23 mouse cellular contexts compared by ENCODE assay signal in the genomic region with DNA sequence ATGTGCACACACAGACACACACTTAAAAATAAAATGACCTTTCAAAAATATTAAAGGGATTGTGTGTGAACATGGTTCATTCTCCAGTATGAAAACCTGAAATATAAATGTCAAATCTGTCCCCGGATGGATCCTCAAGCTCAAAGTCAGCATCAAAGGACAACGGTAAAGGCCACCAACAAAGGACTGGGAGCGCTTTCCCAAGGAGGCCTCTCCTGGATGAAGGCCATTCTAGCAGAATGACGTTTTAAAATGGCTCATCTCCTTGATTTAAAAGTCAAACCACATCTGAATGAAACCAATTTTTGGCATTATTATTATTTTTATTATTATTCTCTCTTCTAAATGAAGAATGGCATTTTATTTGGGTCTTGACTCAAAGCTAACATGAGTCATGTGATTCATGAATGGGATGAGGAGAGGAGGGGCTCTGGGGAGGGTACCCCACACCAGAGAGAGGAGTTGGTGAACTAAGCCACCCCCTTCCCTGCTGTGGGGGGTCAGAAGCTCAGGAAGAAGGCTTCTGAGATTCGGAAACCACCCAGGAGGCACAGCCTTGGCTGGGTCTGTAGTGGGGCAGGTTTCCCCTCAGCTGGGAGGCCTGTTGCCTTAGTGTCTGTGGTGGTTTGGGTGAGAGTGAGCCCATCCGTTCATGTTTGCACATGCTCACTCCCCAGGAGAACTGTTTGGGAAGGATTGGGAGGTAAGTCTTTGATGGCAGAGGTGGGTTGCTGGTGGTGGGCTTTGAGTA. TPM values are rescaled to one million over a fixed set of nuclear protein-coding genes. Genes with fewer than 3 reads are reported as not detected.
DNase-seq lines count a peak whose midpoint lies in the region; ATAC-seq and TF ChIP-seq lines count a peak whose summit lies in the region.
"Had no signal": no experiment of that assay in that cellular context is flagged by ENCODE, and none has a peak within 500 bp of the region (broad histone marks: within the 10 kb centered on the region; RNA-seq: fewer than 3 reads in every experiment).

No protein-coding gene starts in this region.

- no peak for ATAC-seq in heart, embryonic 15.5 days (replicated peaks; ENCODE audit: insufficient number of reproducible peaks, insufficient read depth, low FRiP score, low read depth)
- no peak for ATAC-seq in heart, embryonic 11.5 days (replicated peaks; ENCODE audit: insufficient number of reproducible peaks, low FRiP score, low TSS enrichment)
- ATAC-seq in lung, embryonic 15.5 days (ENCODE audit: borderline replicate concordance, extremely low read depth, low FRiP score, low TSS enrichment), result no peak
- ATAC-seq in stomach, embryonic 15.5 days (ENCODE audit: insufficient read depth, low FRiP score, low read depth), result no peak
- ATAC-seq in forebrain, embryonic 15.5 days (replicated peaks), result no peak
- ATAC-seq: midbrain, embryonic 16.5 days had no signal

- H3K36me3 ChIP-seq in heart, embryonic 15.5 days, result peaks cover 9% of the 10 kb centered on the region
- peaks cover 5% of the 10 kb centered on the region; the same call in 1 of the 2 replicates for H3K36me3 ChIP-seq in heart, embryonic 11.5 days (ENCODE audit: control insufficient read depth, insufficient read depth, low read length)
- H3K36me3 ChIP-seq in lung, embryonic 15.5 days, result peaks cover 9% of the 10 kb centered on the region; the same call in 1 of the 2 replicates
- H3K36me3 ChIP-seq in stomach, embryonic 15.5 days, result peaks cover 3% of the 10 kb centered on the region; the same call in 1 of the 2 replicates
- H3K36me3 ChIP-seq in forebrain, embryonic 15.5 days, result no peaks in the 10 kb centered on the region
- H3K36me3 ChIP-seq: forebrain, embryonic 12.5 days; neural tube, embryonic 15.5 days had no signal

- H3K9me3 ChIP-seq in heart, embryonic 15.5 days (replicated peaks), result no peaks in the 10 kb centered on the region
- H3K9me3 ChIP-seq in heart, embryonic 11.5 days (replicated peaks; ENCODE audit: control insufficient read depth, low read length), result no peaks in the 10 kb centered on the region
- H3K9me3 ChIP-seq in lung, embryonic 15.5 days, result no peaks in the 10 kb centered on the region
- H3K9me3 ChIP-seq in stomach, embryonic 15.5 days, result no peaks in the 10 kb centered on the region
- no peaks in the 10 kb centered on the region for H3K9me3 ChIP-seq in forebrain, embryonic 15.5 days
- H3K9me3 ChIP-seq: forebrain, embryonic 12.5 days; megakaryocyte, embryonic 14.5 days; neural tube, embryonic 15.5 days had no signal

- peaks cover 24% of the 10 kb centered on the region for H3K4me1 ChIP-seq in heart, embryonic 15.5 days (replicated peaks)
- H3K4me1 ChIP-seq in heart, embryonic 11.5 days (ENCODE audit: control insufficient read depth, insufficient read depth, low read length), result peaks cover 10% of the 10 kb centered on the region
- H3K4me1 ChIP-seq in lung, embryonic 15.5 days, result peaks cover 28% of the 10 kb centered on the region
- H3K4me1 ChIP-seq in embryonic fibroblast, embryonic 13.5 days (ENCODE audit: control insufficient read depth, insufficient read depth, low read length), result peaks cover 6% of the 10 kb centered on the region
- H3K4me1 ChIP-seq in stomach, embryonic 15.5 days, result peaks cover 7% of the 10 kb centered on the region; the same call in 1 of the 2 replicates
- no peaks in the 10 kb centered on the region for H3K4me1 ChIP-seq in forebrain, embryonic 15.5 days
- H3K4me1 ChIP-seq: forebrain, embryonic 12.5 days; megakaryocyte, embryonic 14.5 days had no signal

- TF ChIP-seq POLR2A in embryonic fibroblast, embryonic 13.5 days (IDR thresholded peaks at IDR 0.05; ENCODE audit: low read depth, low read length), result no peak

- no peaks in the 10 kb centered on the region for H3K27me3 ChIP-seq in heart, embryonic 15.5 days
- no peaks in the 10 kb centered on the region for H3K27me3 ChIP-seq in heart, embryonic 11.5 days (ENCODE audit: control insufficient read depth, insufficient read depth, low read length)
- H3K27me3 ChIP-seq in lung, embryonic 15.5 days, result no peaks in the 10 kb centered on the region
- no peaks in the 10 kb centered on the region for H3K27me3 ChIP-seq in stomach, embryonic 15.5 days (replicated peaks)
- H3K27me3 ChIP-seq in forebrain, embryonic 15.5 days, result no peaks in the 10 kb centered on the region
- H3K27me3 ChIP-seq: forebrain, embryonic 12.5 days; megakaryocyte, embryonic 14.5 days; neural tube, embryonic 15.5 days had no signal

- H3K4me2 ChIP-seq in heart, embryonic 15.5 days, result no peak overlapping the region
- H3K4me2 ChIP-seq in heart, embryonic 11.5 days, result no peak overlapping the region
- no peak overlapping the region for H3K4me2 ChIP-seq in lung, embryonic 15.5 days
- no peak overlapping the region for H3K4me2 ChIP-seq in stomach, embryonic 15.5 days
- H3K4me2 ChIP-seq in forebrain, embryonic 15.5 days (replicated peaks), result no peak overlapping the region
- H3K4me2 ChIP-seq: forebrain, embryonic 12.5 days; hindbrain, embryonic 14.5 days; liver, embryonic 11.5 days; neural tube, embryonic 15.5 days had no signal

- peak overlapping the region; percentile 42; the same call in 1 of the 2 replicates for H3K27ac ChIP-seq in heart, embryonic 15.5 days
- no peak overlapping the region for H3K27ac ChIP-seq in heart, embryonic 11.5 days (ENCODE audit: low read depth, low read length)
- peak overlapping the region; percentile 70 for H3K27ac ChIP-seq in lung, embryonic 15.5 days
- H3K27ac ChIP-seq in embryonic fibroblast, embryonic 13.5 days (ENCODE audit: insufficient read depth, low read length), result 0 out of 2 replicates have a peak overlapping the region, but pooled peaks have one; percentile 31
- H3K27ac ChIP-seq in stomach, embryonic 15.5 days, result peak overlapping the region; percentile 16
- H3K27ac ChIP-seq in forebrain, embryonic 15.5 days (replicated peaks), result no peak overlapping the region
- H3K27ac ChIP-seq: forebrain, embryonic 12.5 days; hindbrain, embryonic 14.5 days; neural tube, embryonic 15.5 days had no signal

- no peak for TF ChIP-seq CTCF in embryonic fibroblast, embryonic 13.5 days (IDR thresholded peaks at IDR 0.05; ENCODE audit: borderline replicate concordance, insufficient read depth, low read length)

- DNase-seq in lung, postnatal 25 days (ENCODE audit: low spot score), result no peak
- DNase-seq: adrenal gland, postnatal 25 days; cerebellum, adult 11-12 months; cerebellum, postnatal 25 days; embryo, embryonic 11 days; gastrocnemius, postnatal 14 days; heart, adult 2 months; kidney, adult 18-20 months; lung, adult 2 months; right cerebral cortex, postnatal 14 days; spleen, adult 18-20 months had no signal

- no peak overlapping the region for H3K9ac ChIP-seq in heart, embryonic 15.5 days
- H3K9ac ChIP-seq in heart, embryonic 11.5 days (ENCODE audit: low read depth, low read length), result no peak overlapping the region
- no peak overlapping the region for H3K9ac ChIP-seq in lung, embryonic 15.5 days
- H3K9ac ChIP-seq in stomach, embryonic 15.5 days, result no peak overlapping the region
- H3K9ac ChIP-seq in forebrain, embryonic 15.5 days (replicated peaks), result no peak overlapping the region
- H3K9ac ChIP-seq: forebrain, embryonic 12.5 days; hindbrain, embryonic 14.5 days; neural tube, embryonic 15.5 days had no signal

- no peak overlapping the region for H3K4me3 ChIP-seq in heart, embryonic 15.5 days
- no peak overlapping the region for H3K4me3 ChIP-seq in heart, embryonic 11.5 days (ENCODE audit: low read depth, low read length)
- H3K4me3 ChIP-seq in lung, embryonic 15.5 days, result no peak overlapping the region
- H3K4me3 ChIP-seq in embryonic fibroblast, embryonic 13.5 days (ENCODE audit: insufficient read depth, low read length), result no peak overlapping the region
- no peak overlapping the region for H3K4me3 ChIP-seq in stomach, embryonic 15.5 days (replicated peaks)
- H3K4me3 ChIP-seq in forebrain, embryonic 15.5 days, result no peak overlapping the region
- H3K4me3 ChIP-seq: forebrain, embryonic 12.5 days; heart, adult 2 months; megakaryocyte, embryonic 14.5 days; neural tube, embryonic 15.5 days had no signal

- 76% methylated on average over 6 of the region's 6 CpGs for WGBS in heart, embryonic 15.5 days
- WGBS in heart, embryonic 11.5 days (ENCODE audit: insufficient replicate concordance), result 85% methylated on average over 6 of the region's 6 CpGs
- WGBS in lung, embryonic 15.5 days, result 56% methylated on average over 6 of the region's 6 CpGs
- WGBS in stomach, embryonic 15.5 days, result 77% methylated on average over 6 of the region's 6 CpGs
- 86% methylated on average over 6 of the region's 6 CpGs for WGBS in forebrain, embryonic 15.5 days

RNA-seq across cellular contexts. Expression of gene Ednra, which starts 40.7 kb away (rescaled TPM):
- polyA plus RNA-seq in heart, embryonic 15.5 days (2015; fragmentation: Nextera tagmentation; extraction: Ambion mirVana), result 35.6 and 44.8 TPM in 2 replicates
- polyA plus RNA-seq in heart, embryonic 11.5 days (2014; fragmentation: Nextera tagmentation; extraction: Ambion mirVana), result 47.6 and 48.5 TPM in 2 replicates
- 109 and 116 TPM in 2 replicates for polyA plus RNA-seq in lung, embryonic 15.5 days (2015; fragmentation: Nextera tagmentation; extraction: Ambion mirVana)
- polyA plus RNA-seq in embryonic fibroblast, embryonic 13.5 days (2011; ENCODE audit: insufficient read length, low read depth, missing spikeins), result 22.0 and 36.8 TPM in 2 replicates
- 21.6 and 27.9 TPM in 2 replicates for polyA plus RNA-seq in stomach, embryonic 15.5 days (2015; fragmentation: Nextera tagmentation; extraction: Ambion mirVana)
- 4.0 and 4.2 TPM in 2 replicates for polyA plus RNA-seq in forebrain, embryonic 15.5 days (2015; fragmentation: Nextera tagmentation; extraction: Ambion mirVana)

Comparison
In these comparisons a context has a peak if more than half of its experiments do, and no peak if none do; other contexts are left out.
1. H3K27ac ChIP-seq: peak in heart, embryonic 15.5 days (single experiment), lung, embryonic 15.5 days (single experiment), embryonic fibroblast, embryonic 13.5 days (single experiment) and stomach, embryonic 15.5 days (single experiment); none in heart, embryonic 11.5 days (single experiment) and forebrain, embryonic 15.5 days (single experiment).